Comparison of ENCODE assay signal across 29 mouse cellular contexts in the genomic region with DNA sequence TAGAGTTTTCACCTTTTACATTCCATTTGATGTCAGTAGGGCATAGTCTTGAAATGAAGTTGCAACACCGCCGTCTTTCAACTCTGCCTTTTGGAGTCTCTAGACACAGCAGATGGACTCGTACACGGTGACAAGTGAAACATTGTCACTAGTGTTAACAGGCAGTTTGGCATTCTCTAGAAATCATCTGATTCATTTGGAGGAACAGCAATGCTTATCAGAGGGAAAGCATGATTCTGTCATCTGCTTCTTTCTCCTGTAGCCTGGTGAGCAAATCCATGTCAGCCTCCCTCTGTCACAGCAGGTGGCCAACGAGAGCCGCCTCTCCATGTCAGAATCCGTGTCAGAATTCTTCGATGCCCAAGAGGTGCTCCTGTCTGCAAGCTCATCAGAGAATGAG.
A peak's percentile ranks its signal among the peaks of the same experiment; 100 is the strongest.
DNase-seq lines count a peak whose midpoint lies in the region; ATAC-seq lines count a peak whose summit lies in the region.
"Had no signal": no experiment of that assay in that cellular context is flagged by ENCODE, and none has a peak within 500 bp of the region (broad histone marks: within the 10 kb centered on the region; RNA-seq: fewer than 3 reads in every experiment).

No protein-coding gene starts in this region.

- H3K27me3 ChIP-seq in forebrain, embryonic 13.5 days = no peaks in the 10 kb centered on the region
- no peaks in the 10 kb centered on the region for H3K27me3 ChIP-seq in forebrain, embryonic 12.5 days
- no peaks in the 10 kb centered on the region for H3K27me3 ChIP-seq in forebrain, embryonic 16.5 days (replicated peaks; ENCODE audit: control insufficient read depth, insufficient read depth, low read length)
- H3K27me3 ChIP-seq: embryonic facial prominence, embryonic 12.5 days; heart, embryonic 15.5 days; limb, embryonic 12.5 days; liver, embryonic 15.5 days; lung, embryonic 15.5 days; megakaryocyte, embryonic 14.5 days; midbrain, embryonic 12.5 days; neural tube, embryonic 12.5 days; Patski; stomach, embryonic 15.5 days had no signal

- intact Hi-C loops in left cerebral cortex, postnatal 14 days (cut with DNase I) = no loop called here

- no peak overlapping the region for H3K4me2 ChIP-seq in forebrain, embryonic 13.5 days
- no peak overlapping the region for H3K4me2 ChIP-seq in forebrain, embryonic 12.5 days
- no peak overlapping the region for H3K4me2 ChIP-seq in forebrain, embryonic 16.5 days (ENCODE audit: low read length)
- H3K4me2 ChIP-seq: embryonic facial prominence, embryonic 12.5 days; heart, embryonic 15.5 days; limb, embryonic 12.5 days; liver, embryonic 15.5 days; lung, embryonic 15.5 days; midbrain, embryonic 12.5 days; neural tube, embryonic 12.5 days; stomach, embryonic 15.5 days had no signal

- peak; percentile 53; the same call in 1 of the 2 replicates for ATAC-seq in forebrain, embryonic 13.5 days
- no peak for ATAC-seq in forebrain, embryonic 12.5 days (ENCODE audit: low FRiP score)
- peak; percentile 81 for ATAC-seq in forebrain, embryonic 16.5 days
- ATAC-seq: hindbrain, embryonic 16.5 days; Patski had no signal

- no peaks in the 10 kb centered on the region for H3K4me1 ChIP-seq in forebrain, embryonic 13.5 days
- H3K4me1 ChIP-seq in forebrain, embryonic 12.5 days = no peaks in the 10 kb centered on the region
- no peaks in the 10 kb centered on the region for H3K4me1 ChIP-seq in forebrain, embryonic 16.5 days (replicated peaks; ENCODE audit: control insufficient read depth, insufficient read depth, low read length)
- H3K4me1 ChIP-seq: embryonic facial prominence, embryonic 12.5 days; heart, embryonic 10.5 days; heart, embryonic 15.5 days; limb, embryonic 12.5 days; liver, embryonic 15.5 days; lung, embryonic 15.5 days; megakaryocyte, embryonic 14.5 days; midbrain, embryonic 12.5 days; neural tube, embryonic 12.5 days; stomach, embryonic 15.5 days had no signal

- H3K9ac ChIP-seq in forebrain, embryonic 13.5 days = no peak overlapping the region
- H3K9ac ChIP-seq in forebrain, embryonic 12.5 days = no peak overlapping the region
- no peak overlapping the region for H3K9ac ChIP-seq in forebrain, embryonic 16.5 days (replicated peaks; ENCODE audit: low read depth, low read length)
- H3K9ac ChIP-seq: embryonic facial prominence, embryonic 12.5 days; heart, embryonic 15.5 days; limb, embryonic 12.5 days; liver, embryonic 15.5 days; lung, embryonic 15.5 days; midbrain, embryonic 12.5 days; neural tube, embryonic 12.5 days; stomach, embryonic 15.5 days had no signal

- DNase-seq in brain, adult 2 months (ENCODE audit: low read depth, low spot score) = peak; percentile 43
- peak; percentile 35 for DNase-seq in layer of hippocampus, adult 9-11 months
- no peak for DNase-seq in left cerebral cortex, postnatal 14 days (ENCODE audit: low spot score in 2 of 2)
- DNase-seq in lung, postnatal 10 days = no peak
- DNase-seq: adrenal gland, postnatal 10 days; cerebellum, adult 2 months; embryo, embryonic 11 days; gastrocnemius, postnatal 14 days; kidney, adult 2 months; kidney, postnatal 4 days; lung, postnatal 4 days; right cerebral cortex, postnatal 14 days had no signal

- no peak overlapping the region for H3K27ac ChIP-seq in forebrain, embryonic 13.5 days
- H3K27ac ChIP-seq in forebrain, embryonic 12.5 days = no peak overlapping the region
- peak overlapping the region; percentile 52; the same call in 1 of the 2 replicates for H3K27ac ChIP-seq in forebrain, embryonic 16.5 days (ENCODE audit: low read length)
- H3K27ac ChIP-seq: embryonic facial prominence, embryonic 12.5 days; heart, embryonic 10.5 days; heart, embryonic 15.5 days; kidney, postnatal 0 days; limb, embryonic 12.5 days; liver, embryonic 15.5 days; lung, embryonic 15.5 days; midbrain, embryonic 12.5 days; neural tube, embryonic 12.5 days; stomach, embryonic 15.5 days had no signal

- H3K36me3 ChIP-seq in forebrain, embryonic 13.5 days (ENCODE audit: poor library complexity, severe bottlenecking) = 0 out of 2 replicates have a peak, but pooled peaks cover 4% of the 10 kb centered on the region
- H3K36me3 ChIP-seq in forebrain, embryonic 12.5 days (replicated peaks) = no peaks in the 10 kb centered on the region
- no peaks in the 10 kb centered on the region for H3K36me3 ChIP-seq in forebrain, embryonic 16.5 days (ENCODE audit: control insufficient read depth, insufficient read depth)
- H3K36me3 ChIP-seq: heart, embryonic 10.5 days; heart, embryonic 15.5 days; liver, embryonic 15.5 days; lung, embryonic 15.5 days; neural tube, embryonic 12.5 days; stomach, embryonic 15.5 days had no signal

- no peak overlapping the region for H3K4me3 ChIP-seq in forebrain, embryonic 13.5 days
- H3K4me3 ChIP-seq in forebrain, embryonic 12.5 days (replicated peaks) = no peak overlapping the region
- no peak overlapping the region for H3K4me3 ChIP-seq in forebrain, embryonic 16.5 days (replicated peaks; ENCODE audit: low read length)
- H3K4me3 ChIP-seq: embryonic facial prominence, embryonic 12.5 days; heart, embryonic 10.5 days; heart, embryonic 15.5 days; limb, embryonic 12.5 days; liver, embryonic 15.5 days; lung, embryonic 15.5 days; megakaryocyte, embryonic 14.5 days; midbrain, embryonic 12.5 days; myocyte; neural tube, embryonic 12.5 days; stomach, embryonic 15.5 days had no signal

- H3K9me3 ChIP-seq in forebrain, embryonic 13.5 days (replicated peaks) = no peaks in the 10 kb centered on the region
- no peaks in the 10 kb centered on the region for H3K9me3 ChIP-seq in forebrain, embryonic 12.5 days
- no peaks in the 10 kb centered on the region for H3K9me3 ChIP-seq in forebrain, embryonic 16.5 days (ENCODE audit: control insufficient read depth, low read length)
- H3K9me3 ChIP-seq: embryonic facial prominence, embryonic 12.5 days; heart, embryonic 10.5 days; heart, embryonic 15.5 days; limb, embryonic 12.5 days; liver, embryonic 15.5 days; lung, embryonic 15.5 days; megakaryocyte, embryonic 14.5 days; midbrain, embryonic 12.5 days; neural tube, embryonic 12.5 days; stomach, embryonic 15.5 days had no signal

- 78% methylated on average over 8 of the region's 8 CpGs for WGBS in forebrain, embryonic 13.5 days
- WGBS in forebrain, embryonic 12.5 days = 83% methylated on average over 8 of the region's 8 CpGs
- WGBS in forebrain, embryonic 16.5 days = 52% methylated on average over 8 of the region's 8 CpGs

Comparison
In these comparisons a context has a peak if more than half of its experiments do, and no peak if none do; other contexts are left out.
1. DNase-seq: peak in brain, adult 2 months (single experiment) and layer of hippocampus, adult 9-11 months (single experiment); none in left cerebral cortex, postnatal 14 days (0 of 2) and lung, postnatal 10 days (single experiment).